Mouse (Mus musculus): Measurements from ENCODE around the gene Far2.

- no peak for TF ChIP-seq CTCF (IDR thresholded peaks at IDR 0.05; ENCODE audit: extremely low read depth, insufficient read depth, insufficient read length, insufficient replicate concordance)
- no peak for TF ChIP-seq POLR2A (IDR thresholded peaks at IDR 0.05; ENCODE audit: low read depth, low read length)
Measured at GRCm38 (mm10) chr6:148132314-148132713, 85.3 kb downstream of the Far2 start.

Measured in spleen, adult 2 months (tissue).